Mouse (Mus musculus) spleen, adult 18-20 months (tissue): ENCODE measurements around the gene Zfp108.
A peak's percentile ranks its signal among the peaks of the same experiment; 100 is the strongest.
"Not testable (repeated sequence)": the region's sequence is repeated elsewhere in the genome, so short reads cannot be mapped to it uniquely, and the experiment has no call there.

Source experiments
- DNase-seq, 2 experiments: peaks; one replicate each; pipeline ENCODE4 v3.0.0; 2022; ENCODE audit warnings: mixed read lengths in 2 of 2

Gene Zfp108

GRCm38 (mm10) chr7:24254633-24255474 is at the start of gene Zfp108:
TSS of gene Zfp108 (plus strand) at chr7:24254794.
- peak; percentile 9 to 34 for DNase-seq

- no peak for DNase-seq
Observed at GRCm38 (mm10) chr7:24207488-24208261, 46.9 kb upstream of the Zfp108 start.

- no peak for DNase-seq
Observed at GRCm38 (mm10) chr7:24208282-24208886, 46.2 kb upstream of the Zfp108 start.

GRCm38 (mm10) chr7:24210296-24210695 is 44.3 kb upstream of the Zfp108 start:
- no peak for DNase-seq

GRCm38 (mm10) chr7:24211343-24211742 is 43.3 kb upstream of the Zfp108 start, which contains the start of gene Zfp111:
TSS of gene Zfp111 (minus strand) at chr7:24211443.
- DNase-seq, result no peak

GRCm38 (mm10) chr7:24237040-24237791 is 17.4 kb upstream of the Zfp108 start, which contains the start of gene Zfp109:
TSS of gene Zfp109 (minus strand) at chr7:24237560.
- DNase-seq, result peak; percentile 12 to 39

GRCm38 (mm10) chr7:24253779-24254615 is 597 bp upstream of the Zfp108 start:
- DNase-seq, result no peak

- DNase-seq, result no peak
Observed at GRCm38 (mm10) chr7:24259306-24259999, 4.9 kb downstream of the Zfp108 start.

- DNase-seq, result no peak
Observed at GRCm38 (mm10) chr7:24260000-24260312, 5.4 kb downstream of the Zfp108 start.

GRCm38 (mm10) chr7:24268176-24269155 is 13.9 kb downstream of the Zfp108 start:
- no peak for DNase-seq

GRCm38 (mm10) chr7:24269256-24269655 is 14.7 kb downstream of the Zfp108 start:
- no peak for DNase-seq

GRCm38 (mm10) chr7:24269667-24270287 is 15.2 kb downstream of the Zfp108 start:
- DNase-seq, result no peak

- peak; percentile 26 to 37 for DNase-seq
Observed at GRCm38 (mm10) chr7:24270288-24270672, 15.7 kb downstream of the Zfp108 start, which contains the start of gene Zfp93. TSS of gene Zfp93 (plus strand) at chr7:24270420.

- no peak for DNase-seq
Observed at GRCm38 (mm10) chr7:24271191-24271590, 16.6 kb downstream of the Zfp108 start.

- no peak for DNase-seq
Observed at GRCm38 (mm10) chr7:24274456-24274855, 19.9 kb downstream of the Zfp108 start.

- DNase-seq, result not testable (repeated sequence)
Observed at GRCm38 (mm10) chr7:24278771-24279170, 24.2 kb downstream of the Zfp108 start.

GRCm38 (mm10) chr7:24280031-24280857 is 25.6 kb downstream of the Zfp108 start:
- no peak for DNase-seq

- no peak for DNase-seq
Observed at GRCm38 (mm10) chr7:24280858-24281145, 26.2 kb downstream of the Zfp108 start.

- DNase-seq, result no peak
Observed at GRCm38 (mm10) chr7:24286090-24286489, 31.5 kb downstream of the Zfp108 start.
